ENCODE assay signal across 32 mouse cellular contexts in the genomic region with DNA sequence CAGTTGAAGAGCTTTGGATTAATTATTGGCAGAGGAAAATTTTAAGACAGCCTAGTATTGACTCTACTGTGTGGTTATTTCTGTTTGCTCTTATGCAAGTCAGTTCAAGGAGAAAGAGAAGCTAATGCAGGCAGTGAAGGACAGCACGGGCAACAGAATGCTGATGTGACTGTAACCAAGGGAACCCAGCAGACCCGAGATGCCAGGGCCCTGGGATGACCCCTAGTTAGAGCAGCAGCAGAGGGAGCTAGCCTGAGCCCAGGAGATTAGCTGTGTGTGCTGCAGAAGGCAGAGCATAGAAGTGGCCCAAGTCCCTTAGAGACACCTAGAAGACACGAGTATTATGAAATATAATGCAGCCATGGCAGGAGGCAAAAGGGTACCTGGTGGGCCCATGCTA.
DNase-seq lines count a peak whose midpoint lies in the region; ATAC-seq and TF ChIP-seq lines count a peak whose summit lies in the region.
"Had no signal": no experiment of that assay in that cellular context is flagged by ENCODE, and none has a peak within 500 bp of the region (broad histone marks: within the 10 kb centered on the region; RNA-seq: fewer than 3 reads in every experiment).

No protein-coding gene starts in this region.

- DNase-seq in hindbrain, embryonic 10.5 days (ENCODE audit: low spot score): peak; percentile 39
- DNase-seq in hindbrain, postnatal 0 days (ENCODE audit: low spot score): no peak
- peak; percentile 16 for DNase-seq in liver, adult 2 months (ENCODE audit: extremely low read depth, low read depth, low spot score)
- no peak for DNase-seq in liver
- DNase-seq in yolk sac, embryonic 10.5 days (ENCODE audit: low spot score): peak; percentile 53
- no peak for DNase-seq in gastrocnemius, postnatal 36 days
- DNase-seq: adrenal gland, adult 2 months; adrenal gland, postnatal 36 days; B cell, adult 2 months; cerebellum, adult 18-20 months; cerebellum, postnatal 10 days; gastrocnemius, postnatal 14 days; heart, adult 11 months; heart, postnatal 36 days; kidney, postnatal 14 days; layer of hippocampus, adult 9-11 months; lung, embryonic 14.5 days; right cerebral cortex, postnatal 25 days had no signal

- no peak for TF ChIP-seq CTCF in hindbrain, postnatal 0 days (IDR thresholded peaks at IDR 0.05; ENCODE audit: low read depth)
- no peak for TF ChIP-seq CTCF in liver, adult 2 months (IDR thresholded peaks at IDR 0.05; ENCODE audit: low read depth, low read length)

- H3K36me3 ChIP-seq in hindbrain, embryonic 10.5 days: no peaks in the 10 kb centered on the region
- no peaks in the 10 kb centered on the region for H3K36me3 ChIP-seq in hindbrain, postnatal 0 days (ENCODE audit: insufficient read depth, low read length)
- no peaks in the 10 kb centered on the region for H3K36me3 ChIP-seq in liver, adult 2 months (ENCODE audit: control insufficient read depth, insufficient read depth, low read length)
- H3K36me3 ChIP-seq in neural tube, embryonic 12.5 days: no peaks in the 10 kb centered on the region
- no peaks in the 10 kb centered on the region for H3K36me3 ChIP-seq in neural tube, embryonic 15.5 days
- H3K36me3 ChIP-seq: embryonic facial prominence, embryonic 15.5 days; heart, embryonic 10.5 days; heart, embryonic 15.5 days; limb, embryonic 10.5 days; limb, embryonic 15.5 days; liver, embryonic 15.5 days; neural tube, embryonic 13.5 days; stomach, embryonic 15.5 days had no signal

- WGBS in hindbrain, embryonic 10.5 days: 33% methylated on average over 3 of the region's 3 CpGs
- 15% methylated on average over 3 of the region's 3 CpGs for WGBS in hindbrain, postnatal 0 days
- 52% methylated on average over 3 of the region's 3 CpGs for WGBS in liver, adult 2 months
- WGBS in neural tube, embryonic 12.5 days: 31% methylated on average over 3 of the region's 3 CpGs
- 33% methylated on average over 3 of the region's 3 CpGs for WGBS in neural tube, embryonic 15.5 days

- H3K4me2 ChIP-seq in hindbrain, postnatal 0 days (ENCODE audit: low read depth, low read length): no peak overlapping the region
- H3K4me2 ChIP-seq in neural tube, embryonic 12.5 days (replicated peaks): no peak overlapping the region
- no peak overlapping the region for H3K4me2 ChIP-seq in neural tube, embryonic 15.5 days
- H3K4me2 ChIP-seq: embryonic facial prominence, embryonic 15.5 days; forebrain, embryonic 13.5 days; heart, embryonic 15.5 days; limb, embryonic 15.5 days; liver, embryonic 15.5 days; lung, embryonic 14.5 days; neural tube, embryonic 13.5 days; stomach, embryonic 15.5 days had no signal

- intact Hi-C loops in gastrocnemius, postnatal 36 days (cut with DNase I): no loop called here

- H3K79me2 ChIP-seq in liver, adult 2 months (ENCODE audit: control insufficient read depth, insufficient read depth, low read length): no peaks in the 10 kb centered on the region

- no peaks in the 10 kb centered on the region for H3K9me3 ChIP-seq in hindbrain, embryonic 10.5 days
- no peaks in the 10 kb centered on the region for H3K9me3 ChIP-seq in hindbrain, postnatal 0 days (ENCODE audit: low read length)
- no peaks in the 10 kb centered on the region for H3K9me3 ChIP-seq in neural tube, embryonic 12.5 days
- H3K9me3 ChIP-seq in neural tube, embryonic 15.5 days (replicated peaks): no peaks in the 10 kb centered on the region
- H3K9me3 ChIP-seq: embryonic facial prominence, embryonic 15.5 days; forebrain, embryonic 13.5 days; heart, embryonic 10.5 days; heart, embryonic 15.5 days; limb, embryonic 10.5 days; limb, embryonic 15.5 days; liver, embryonic 15.5 days; neural tube, embryonic 13.5 days; stomach, embryonic 15.5 days had no signal

- ATAC-seq in hindbrain, postnatal 0 days: no peak
- peak; percentile 56; the same call in 1 of the 2 replicates for ATAC-seq in neural tube, embryonic 12.5 days (ENCODE audit: low FRiP score, low read depth)
- no peak for ATAC-seq in neural tube, embryonic 15.5 days (ENCODE audit: low FRiP score)
- ATAC-seq: activated CD4-positive, CD25-positive, alpha-beta regulatory T cell, adult 4 months; intestine, postnatal 0 days had no signal

- H3K9ac ChIP-seq in hindbrain, postnatal 0 days (replicated peaks; ENCODE audit: low read length): no peak overlapping the region
- H3K9ac ChIP-seq in liver, adult 2 months (ENCODE audit: low read depth, low read length): no peak overlapping the region
- H3K9ac ChIP-seq in neural tube, embryonic 12.5 days: no peak overlapping the region
- H3K9ac ChIP-seq in neural tube, embryonic 15.5 days (replicated peaks): no peak overlapping the region
- H3K9ac ChIP-seq: embryonic facial prominence, embryonic 15.5 days; forebrain, embryonic 13.5 days; heart, embryonic 15.5 days; limb, embryonic 15.5 days; liver, embryonic 15.5 days; lung, embryonic 14.5 days; neural tube, embryonic 13.5 days; stomach, embryonic 15.5 days had no signal

- TF ChIP-seq POLR2A in liver, adult 2 months (IDR thresholded peaks at IDR 0.05; ENCODE audit: extremely low read depth, insufficient read depth, low read length): no peak

- peak overlapping the region; percentile 84 for H3K27ac ChIP-seq in hindbrain, embryonic 10.5 days
- no peak overlapping the region for H3K27ac ChIP-seq in hindbrain, postnatal 0 days
- H3K27ac ChIP-seq in liver, adult 2 months (replicated peaks; ENCODE audit: insufficient read depth, low read depth, low read length): no peak overlapping the region
- H3K27ac ChIP-seq in neural tube, embryonic 12.5 days: no peak overlapping the region
- H3K27ac ChIP-seq in neural tube, embryonic 15.5 days (replicated peaks): no peak overlapping the region
- H3K27ac ChIP-seq: embryonic facial prominence, embryonic 15.5 days; forebrain, embryonic 13.5 days; heart, embryonic 10.5 days; heart, embryonic 15.5 days; limb, embryonic 10.5 days; limb, embryonic 15.5 days; liver, embryonic 15.5 days; neural tube, embryonic 13.5 days; stomach, embryonic 15.5 days had no signal

- H3K4me3 ChIP-seq in hindbrain, embryonic 10.5 days: no peak overlapping the region
- H3K4me3 ChIP-seq in hindbrain, postnatal 0 days (ENCODE audit: low read length): no peak overlapping the region
- H3K4me3 ChIP-seq in liver, adult 2 months (ENCODE audit: insufficient read depth, low read depth, low read length): no peak overlapping the region
- H3K4me3 ChIP-seq in neural tube, embryonic 12.5 days: no peak overlapping the region
- no peak overlapping the region for H3K4me3 ChIP-seq in neural tube, embryonic 15.5 days (replicated peaks)
- H3K4me3 ChIP-seq: embryonic facial prominence, embryonic 15.5 days; forebrain, embryonic 13.5 days; heart, embryonic 10.5 days; heart, embryonic 15.5 days; limb, embryonic 10.5 days; limb, embryonic 15.5 days; liver, embryonic 15.5 days; myocyte; neural tube, embryonic 13.5 days; stomach, embryonic 15.5 days had no signal

- peaks cover 15% of the 10 kb centered on the region for H3K4me1 ChIP-seq in hindbrain, embryonic 10.5 days (replicated peaks)
- H3K4me1 ChIP-seq in hindbrain, postnatal 0 days (ENCODE audit: insufficient read depth, low read length): no peaks in the 10 kb centered on the region
- H3K4me1 ChIP-seq in liver, adult 2 months (ENCODE audit: control insufficient read depth, insufficient read depth, low read length): no peaks in the 10 kb centered on the region
- no peaks in the 10 kb centered on the region for H3K4me1 ChIP-seq in neural tube, embryonic 12.5 days
- no peaks in the 10 kb centered on the region for H3K4me1 ChIP-seq in neural tube, embryonic 15.5 days
- H3K4me1 ChIP-seq: embryonic facial prominence, embryonic 15.5 days; heart, embryonic 10.5 days; heart, embryonic 15.5 days; limb, embryonic 10.5 days; limb, embryonic 15.5 days; liver, embryonic 15.5 days; neural tube, embryonic 13.5 days; stomach, embryonic 15.5 days had no signal

- H3K27me3 ChIP-seq in hindbrain, embryonic 10.5 days (ENCODE audit: insufficient read depth, poor library complexity, severe bottlenecking): no peaks in the 10 kb centered on the region
- H3K27me3 ChIP-seq in hindbrain, postnatal 0 days (ENCODE audit: insufficient read depth, low read length): no peaks in the 10 kb centered on the region
- H3K27me3 ChIP-seq in liver, adult 2 months (ENCODE audit: control insufficient read depth, insufficient read depth, low read length): no peaks in the 10 kb centered on the region
- no peaks in the 10 kb centered on the region for H3K27me3 ChIP-seq in neural tube, embryonic 12.5 days (replicated peaks)
- H3K27me3 ChIP-seq in neural tube, embryonic 15.5 days (replicated peaks): no peaks in the 10 kb centered on the region
- H3K27me3 ChIP-seq: embryonic facial prominence, embryonic 15.5 days; forebrain, embryonic 13.5 days; heart, embryonic 15.5 days; limb, embryonic 15.5 days; liver, embryonic 15.5 days; neural tube, embryonic 13.5 days; stomach, embryonic 15.5 days had no signal

Comparison
In these comparisons a context has a peak if more than half of its experiments do, and no peak if none do; other contexts are left out.
1. DNase-seq: peak in hindbrain, embryonic 10.5 days (single experiment), liver, adult 2 months (single experiment) and yolk sac, embryonic 10.5 days (single experiment); none in hindbrain, postnatal 0 days (single experiment), liver (single experiment) and gastrocnemius, postnatal 36 days (0 of 2).